Mouse (Mus musculus) skeletal muscle tissue, postnatal 0 days (tissue): ENCODE measurements around the gene Hspb2. TPM values are rescaled to one million over a fixed set of nuclear protein-coding genes. Genes with fewer than 3 reads are reported as not detected.

Experiments used
- polyA plus RNA-seq: library from polyadenylated mRNA; unstranded; fragments of >200 nt; fragmentation: Nextera tagmentation; extraction: Ambion mirVana; gene quantifications from 2 replicates; pipeline ENCODE4 v1.2.1, GENCODE M21; 2015

The Hspb2 gene
- 267 and 317 TPM in 2 replicates for polyA plus RNA-seq

DNA sequence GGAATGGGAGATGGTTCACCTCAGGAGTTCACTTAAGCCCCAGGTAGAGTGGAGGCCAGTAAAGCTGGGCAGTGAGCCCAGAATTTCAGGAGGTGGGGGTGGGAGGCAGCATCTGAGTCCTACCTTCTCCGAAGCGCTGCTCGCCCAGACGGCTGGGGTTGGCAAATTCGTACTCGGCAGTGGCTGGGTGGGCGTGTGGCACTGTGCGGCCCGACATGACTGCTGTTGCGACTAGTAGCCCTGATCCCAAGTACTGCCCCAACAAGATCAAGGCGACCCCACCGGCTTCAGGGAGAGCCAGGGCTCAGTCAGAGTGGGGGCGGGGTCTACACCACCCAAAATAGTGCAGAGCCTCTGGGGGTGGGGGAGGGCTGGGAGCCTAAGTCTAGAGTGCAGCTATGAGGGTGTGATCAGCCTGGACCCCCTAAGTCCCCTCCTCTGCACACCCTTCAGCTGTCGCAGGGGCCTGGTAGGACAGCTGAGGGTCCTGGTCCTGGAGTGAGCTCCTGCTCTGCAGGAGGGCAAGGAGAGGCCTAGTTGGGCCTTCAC, at the start of gene Hspb2:
Hspb2 (minus strand) TSS at position 301 of the 549 bp plus-strand sequence.

DNA sequence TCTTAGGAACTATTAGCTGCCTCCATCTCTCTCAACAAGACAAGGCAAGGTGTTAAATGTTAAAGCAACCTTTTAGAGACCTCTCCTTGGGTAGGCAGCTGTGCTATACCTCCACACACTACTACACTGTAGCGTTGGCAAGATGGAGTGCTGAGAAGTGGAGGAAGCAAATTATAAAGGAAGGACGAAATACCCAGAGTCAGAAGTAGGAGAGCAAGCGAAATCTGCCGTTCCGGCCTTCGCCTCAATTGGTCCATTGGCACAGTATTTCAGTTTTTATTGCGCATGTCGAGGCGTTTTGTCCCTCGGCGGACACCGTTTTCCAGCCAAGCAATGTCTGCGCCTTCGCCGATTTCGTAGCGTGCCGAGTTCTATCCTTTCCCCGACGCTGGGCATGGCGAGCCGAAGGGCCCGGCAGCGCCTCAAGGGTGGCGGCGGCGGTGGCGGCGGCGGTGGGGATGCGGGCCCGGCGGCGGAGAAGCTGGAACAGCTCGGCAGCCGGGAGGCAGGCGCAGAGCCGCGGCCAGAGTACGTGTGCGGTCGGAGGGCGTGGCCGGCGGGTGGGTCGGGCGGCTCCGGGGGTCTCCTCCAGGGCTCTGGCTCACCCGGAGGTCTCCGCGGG, 22.9 kb upstream of the Hspb2 start, which contains the start of the genes Alg9 and 1110032A03Rik:
Alg9 (plus strand) TSS at position 29 of the 622 bp plus-strand sequence.
1110032A03Rik (minus strand) TSS at position 530 of the 622 bp plus-strand sequence.

GRCm38 (mm10) chr9:50768107-50769002, 16.2 kb upstream of the Hspb2 start, which contains the start of gene Fdxacb1:
Gene Fdxacb1, plus strand, starts transcription at chr9:50768236.

GRCm38 (mm10) chr9:50751323-50751722, 831 bp downstream of the Hspb2 start, which contains the start of gene Cryab:
Gene Cryab, plus strand, starts transcription at chr9:50751325.

DNA sequence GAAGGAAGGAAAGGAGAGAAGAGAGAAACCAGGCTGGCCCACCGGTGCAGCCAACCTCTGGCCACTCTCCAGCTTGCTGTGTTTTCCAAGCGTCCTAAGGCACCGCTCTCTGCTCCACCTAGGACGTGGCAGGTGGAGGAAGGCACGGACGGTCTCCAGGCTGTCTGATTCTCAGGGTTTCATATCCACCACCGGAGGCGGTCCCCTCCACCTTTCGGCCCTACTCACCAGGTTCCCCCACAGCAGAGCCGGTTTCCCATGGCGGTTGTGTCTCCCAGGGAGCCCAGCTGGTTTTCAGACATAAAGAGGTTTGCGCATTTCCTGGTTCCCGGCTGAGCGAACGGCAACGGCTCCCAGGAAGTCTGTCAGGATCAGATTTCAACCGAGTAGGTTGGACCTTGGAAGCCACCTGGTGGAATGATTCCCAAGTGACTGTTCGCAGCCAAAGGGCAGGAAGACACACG, 5.9 kb downstream of the Hspb2 start, which contains the start of gene 2310030G06Rik:
2310030G06Rik (minus strand) TSS at position 323 of the 464 bp plus-strand sequence.

GRCm38 (mm10) chr9:50738914-50739870, 13.0 kb downstream of the Hspb2 start, which contains the start of gene Dixdc1:
Gene Dixdc1, minus strand, starts transcription at chr9:50739517.

Other genes with a start within 250 kb of the Hspb2 start
- gene Pts, start 223.6 kb downstream of the Hspb2 start, polyA plus RNA-seq: 51.1 and 58.1 TPM in 2 replicates
- gene Il18, start 197.5 kb downstream of the Hspb2 start, polyA plus RNA-seq: 4.8 and 8.2 TPM in 2 replicates
- gene Bco2, start 197.2 kb downstream of the Hspb2 start, polyA plus RNA-seq: 0.17 and 0.19 TPM in 2 replicates
- not detected in 2 replicates for gene Tex12, start 191.0 kb downstream of the Hspb2 start, polyA plus RNA-seq
- gene Sdhd, start 148.5 kb downstream of the Hspb2 start, polyA plus RNA-seq: 647 and 653 TPM in 2 replicates
- gene Timm8b, start 148.4 kb downstream of the Hspb2 start, polyA plus RNA-seq: 233 and 251 TPM in 2 replicates
- 0.77 and 1.0 TPM in 2 replicates for gene Pih1d2, start 135.0 kb downstream of the Hspb2 start, polyA plus RNA-seq
- gene Nkapd1, start 134.9 kb downstream of the Hspb2 start, polyA plus RNA-seq: 11.4 and 11.5 TPM in 2 replicates
- 152 and 165 TPM in 2 replicates for gene Dlat, start 92.6 kb downstream of the Hspb2 start, polyA plus RNA-seq
- 5.2 and 6.3 TPM in 2 replicates for gene Dixdc1, start 12.8 kb downstream of the Hspb2 start, polyA plus RNA-seq
- gene 2310030G06Rik, start 5.8 kb downstream of the Hspb2 start, polyA plus RNA-seq: 1.7 and 2.6 TPM in 2 replicates
- gene Cryab, start 1.0 kb downstream of the Hspb2 start, polyA plus RNA-seq: 938 and 1,056 TPM in 2 replicates
- 7.0 and 8.2 TPM in 2 replicates for gene Fdxacb1, start 15.9 kb upstream of the Hspb2 start, polyA plus RNA-seq
- 12.8 and 17.6 TPM in 2 replicates for gene Alg9, start 22.7 kb upstream of the Hspb2 start, polyA plus RNA-seq
- gene 1110032A03Rik, start 23.2 kb upstream of the Hspb2 start, polyA plus RNA-seq: 33.2 and 34.6 TPM in 2 replicates
- gene Ppp2r1b, start 92.9 kb upstream of the Hspb2 start, polyA plus RNA-seq: 9.8 and 16.7 TPM in 2 replicates